Mouse (Mus musculus): ENCODE measurements around the gene Tex45. TPM values are rescaled to one million over a fixed set of nuclear protein-coding genes. Genes with fewer than 3 reads are reported as not detected.

Tex45 gene
- total and polyA plus RNA-seq, 3 experiments, result 0.06 to 0.12 TPM; not detected in 1

GRCm38 (mm10) chr8:3451992-3452391 lies 18.7 kb upstream of the Tex45 start:
- Histone ChIP-seq H3K79me2 (ENCODE audit: control insufficient read depth, insufficient read depth, low read length, poor library complexity) (no peaks in the 10 kb centered on the region), H3K9me3 (replicated peaks; ENCODE audit: insufficient read depth, low read length) (no peaks in the 10 kb centered on the region), H3K27ac (ENCODE audit: control insufficient read depth, low read depth, low read length) (no peak overlapping the region), H3K9ac (ENCODE audit: control insufficient read depth, low read depth, low read length, poor library complexity, severe bottlenecking) (no peak overlapping the region), H3K36me3 (ENCODE audit: control insufficient read depth in 1 of 2, insufficient read depth in 2 of 2, low read length in 2 of 2) (no peaks in the 10 kb centered on the region), H3K27me3 (ENCODE audit: control insufficient read depth in 1 of 2, insufficient read depth in 2 of 2, low read length in 2 of 2) (no peaks in the 10 kb centered on the region), H3K4me1 (ENCODE audit: control insufficient read depth in 1 of 2, insufficient read depth in 2 of 2, low read length in 2 of 2) (no peaks in the 10 kb centered on the region), H3K4me3 (ENCODE audit: control insufficient read depth in 1 of 2, insufficient read depth in 1 of 2, low read depth in 2 of 2, low read length in 2 of 2) (no peak overlapping the region)
- TF ChIP-seq MAFK (IDR thresholded peaks at IDR 0.05; ENCODE audit: borderline replicate concordance, low read depth, low read length), result no peak
- no peak for TF ChIP-seq ZC3H11A (IDR thresholded peaks at IDR 0.05; ENCODE audit: low read depth, low read length)
- TF ChIP-seq MXI1 (IDR thresholded peaks at IDR 0.05; ENCODE audit: low read depth, low read length), result no peak
- TF ChIP-seq RCOR1 (IDR thresholded peaks at IDR 0.05; ENCODE audit: low read depth, low read length), result no peak
- TF ChIP-seq MYC (IDR thresholded peaks at IDR 0.05; ENCODE audit: low read depth, low read length), result no peak
- no peak for TF ChIP-seq TBP (IDR thresholded peaks at IDR 0.05; ENCODE audit: low read depth, low read length)
- TF ChIP-seq TAL1 (IDR thresholded peaks at IDR 0.05; ENCODE audit: low read length), result no peak
- TF ChIP-seq CTCF (IDR thresholded peaks at IDR 0.05 in 2 of 3, conservative IDR thresholded peaks at IDR 0.05 in 1 of 3; ENCODE audit: control insufficient read depth in 1 of 3, insufficient read depth in 1 of 3, low read depth in 2 of 3, low read length in 3 of 3, poor library complexity in 1 of 3, severe bottlenecking in 1 of 3), result no peak
- no peak for TF ChIP-seq MEF2A (IDR thresholded peaks at IDR 0.05; ENCODE audit: extremely low read depth, insufficient replicate concordance, low read depth, low read length, poor library complexity, severe bottlenecking)
- no peak for TF ChIP-seq KAT2A (conservative IDR thresholded peaks at IDR 0.05; ENCODE audit: low read depth, low read length)
- no peak for TF ChIP-seq POLR2AphosphoS5 (IDR thresholded peaks at IDR 0.05; ENCODE audit: borderline replicate concordance, low read depth, low read length)
- TF ChIP-seq UBTF (IDR thresholded peaks at IDR 0.05; ENCODE audit: borderline replicate concordance, insufficient read depth, low read depth, low read length), result no peak
- TF ChIP-seq TCF12 (IDR thresholded peaks at IDR 0.05; ENCODE audit: low read depth, low read length), result no peak
- TF ChIP-seq RAD21 (IDR thresholded peaks at IDR 0.05; ENCODE audit: low read depth, low read length), result no peak
- TF ChIP-seq SMC3 (IDR thresholded peaks at IDR 0.05; ENCODE audit: low read depth, low read length), result no peak
- no peak for TF ChIP-seq BHLHE40 (IDR thresholded peaks at IDR 0.05; ENCODE audit: borderline replicate concordance, low read depth, low read length)
- no peak for DNase-seq (ENCODE audit: low read depth, low spot score)

GRCm38 (mm10) chr8:3463248-3463647 lies 7.4 kb upstream of the Tex45 start:
- Histone ChIP-seq H3K27me3 (ENCODE audit: control insufficient read depth in 1 of 2, insufficient read depth in 2 of 2, low read length in 2 of 2) (no peaks in the 10 kb centered on the region), H3K27ac (ENCODE audit: control insufficient read depth, low read depth, low read length) (no peak overlapping the region), H3K9ac (ENCODE audit: control insufficient read depth, low read depth, low read length, poor library complexity, severe bottlenecking) (no peak overlapping the region), H3K79me2 (ENCODE audit: control insufficient read depth, insufficient read depth, low read length, poor library complexity) (no peaks in the 10 kb centered on the region; the same call in 1 of the 2 replicates), H3K4me1 (ENCODE audit: control insufficient read depth in 1 of 2, insufficient read depth in 2 of 2, low read length in 2 of 2) (peaks cover 0 to 9% of the 10 kb centered on the region in 2 experiments; a peak in 2 of 4 replicates), H3K4me3 (ENCODE audit: control insufficient read depth in 1 of 2, insufficient read depth in 1 of 2, low read depth in 2 of 2, low read length in 2 of 2) (no peak overlapping the region), H3K36me3 (ENCODE audit: control insufficient read depth in 1 of 2, insufficient read depth in 2 of 2, low read length in 2 of 2) (peaks cover 0 to 4% of the 10 kb centered on the region in 2 experiments; a peak in 1 of 4 replicates), H3K9me3 (replicated peaks; ENCODE audit: insufficient read depth, low read length) (no peaks in the 10 kb centered on the region)
- no peak for DNase-seq (ENCODE audit: low read depth, low spot score)
- TF ChIP-seq MXI1 (IDR thresholded peaks at IDR 0.05; ENCODE audit: low read depth, low read length), result no peak
- no peak for TF ChIP-seq BHLHE40 (IDR thresholded peaks at IDR 0.05; ENCODE audit: borderline replicate concordance, low read depth, low read length)
- no peak for TF ChIP-seq POLR2AphosphoS2 (IDR thresholded peaks at IDR 0.05; ENCODE audit: low read length)
- TF ChIP-seq KAT2A (conservative IDR thresholded peaks at IDR 0.05; ENCODE audit: low read depth, low read length), result no peak
- TF ChIP-seq E2F4 (IDR thresholded peaks at IDR 0.05; ENCODE audit: borderline replicate concordance, low read depth, low read length), result no peak
- TF ChIP-seq ETS1 (IDR thresholded peaks at IDR 0.05; ENCODE audit: low read depth, low read length), result no peak
- TF ChIP-seq MAZ (IDR thresholded peaks at IDR 0.05; ENCODE audit: low read depth, low read length), result no peak
- TF ChIP-seq RCOR1 (IDR thresholded peaks at IDR 0.05; ENCODE audit: low read depth, low read length), result no peak
- TF ChIP-seq TCF12 (IDR thresholded peaks at IDR 0.05; ENCODE audit: low read depth, low read length), result no peak
- TF ChIP-seq JUND (IDR thresholded peaks at IDR 0.05; ENCODE audit: low read depth, low read length), result no peak
- no peak for TF ChIP-seq GABPA (IDR thresholded peaks at IDR 0.05; ENCODE audit: low read depth, low read length)
- no peak for TF ChIP-seq POLR2AphosphoS5 (IDR thresholded peaks at IDR 0.05; ENCODE audit: borderline replicate concordance, low read depth, low read length)
- TF ChIP-seq HCFC1 (IDR thresholded peaks at IDR 0.05; ENCODE audit: low read depth, low read length), result no peak
- no peak for TF ChIP-seq UBTF (IDR thresholded peaks at IDR 0.05; ENCODE audit: borderline replicate concordance, insufficient read depth, low read depth, low read length)

Measured in MEL (cell line).